Mouse (Mus musculus): ENCODE results near the gene Axin2. TPM values are rescaled to one million over a fixed set of nuclear protein-coding genes. Genes with fewer than 3 reads are reported as not detected.

Gene Axin2
- total RNA-seq, 2 experiments from 2014 or later, result 24.6 to 29.6 TPM

DNA sequence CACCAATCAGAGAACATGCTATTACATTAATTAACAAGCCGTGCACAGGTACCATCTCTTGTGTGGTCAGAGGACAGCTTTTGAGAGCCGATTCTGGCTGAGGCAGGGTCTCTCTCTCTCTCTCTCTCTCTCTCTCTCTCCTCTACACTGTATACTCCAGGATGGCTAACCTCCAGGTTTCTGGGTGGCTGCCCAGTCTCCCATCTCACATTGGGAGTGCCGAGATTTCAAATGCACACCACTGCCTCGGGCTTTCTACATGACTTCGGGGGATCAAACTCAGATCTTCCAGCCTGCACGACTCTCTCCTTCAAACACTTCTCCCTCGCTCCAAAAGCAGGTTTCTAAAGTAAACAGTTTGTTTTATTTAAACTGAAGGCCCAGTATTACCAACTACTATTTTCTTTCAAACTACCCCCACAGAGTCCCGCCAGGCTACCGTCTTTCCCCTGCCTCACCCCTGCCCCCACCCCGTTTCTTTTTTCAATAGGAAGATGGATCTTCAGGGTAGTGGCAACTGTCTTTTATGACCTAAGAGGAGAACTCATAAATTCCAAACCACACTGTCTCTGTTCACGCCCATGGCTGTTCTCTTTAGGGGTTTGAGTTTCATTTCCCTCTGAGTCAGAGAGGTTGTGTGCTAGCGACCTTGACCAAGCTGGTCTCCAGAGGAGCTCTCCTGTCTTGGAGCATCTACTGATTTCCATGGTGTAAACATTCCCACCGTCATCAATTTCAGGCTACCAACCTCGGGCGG lies 43.5 kb downstream of the Axin2 start:
- DNase-seq (ENCODE audit: extremely low spot score in 1 of 2, low spot score in 1 of 2), result no peak

DNA sequence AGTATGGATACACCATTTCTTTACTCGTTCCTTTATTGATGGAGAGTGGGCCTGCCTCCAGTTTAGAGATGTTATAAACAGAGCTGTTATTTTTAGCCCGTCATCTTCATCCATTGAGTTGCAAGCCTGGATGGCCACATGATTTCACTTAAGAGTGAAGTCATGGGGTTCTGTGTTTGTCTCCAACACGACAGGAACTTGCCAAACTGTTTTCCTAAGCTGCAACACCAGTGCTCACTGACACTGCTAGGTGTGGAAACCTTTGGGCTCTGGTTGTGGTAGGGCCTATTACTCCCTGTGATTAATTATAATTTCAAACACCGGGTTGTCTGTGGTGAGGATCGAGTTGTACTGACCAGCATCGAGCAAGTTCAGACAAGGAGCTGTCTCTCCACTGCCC lies 45.6 kb downstream of the Axin2 start:
- no peak for DNase-seq (ENCODE audit: extremely low spot score in 1 of 2, low spot score in 1 of 2)

DNA sequence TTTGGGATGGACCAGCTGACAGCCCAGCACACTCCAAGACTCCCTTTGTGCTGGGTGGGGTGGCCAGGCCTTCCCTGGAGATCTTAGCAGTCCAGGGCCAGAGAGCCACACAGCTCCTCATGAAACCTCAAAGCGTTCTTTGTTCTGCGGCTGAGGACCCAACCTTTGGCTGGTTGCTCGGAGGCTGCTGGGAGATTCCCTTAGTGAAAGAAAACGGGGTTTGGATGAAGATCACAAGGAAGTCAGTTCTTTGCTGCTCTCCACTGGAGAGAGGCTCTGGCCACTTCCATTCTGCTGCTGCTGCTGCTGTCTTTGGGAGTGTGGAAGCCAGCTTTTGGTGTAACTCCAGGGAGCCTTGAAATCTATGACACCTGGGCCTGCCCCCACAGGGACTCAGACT lies 53.3 kb downstream of the Axin2 start:
- no peak for DNase-seq (ENCODE audit: extremely low spot score in 1 of 2, low spot score in 1 of 2)

DNA sequence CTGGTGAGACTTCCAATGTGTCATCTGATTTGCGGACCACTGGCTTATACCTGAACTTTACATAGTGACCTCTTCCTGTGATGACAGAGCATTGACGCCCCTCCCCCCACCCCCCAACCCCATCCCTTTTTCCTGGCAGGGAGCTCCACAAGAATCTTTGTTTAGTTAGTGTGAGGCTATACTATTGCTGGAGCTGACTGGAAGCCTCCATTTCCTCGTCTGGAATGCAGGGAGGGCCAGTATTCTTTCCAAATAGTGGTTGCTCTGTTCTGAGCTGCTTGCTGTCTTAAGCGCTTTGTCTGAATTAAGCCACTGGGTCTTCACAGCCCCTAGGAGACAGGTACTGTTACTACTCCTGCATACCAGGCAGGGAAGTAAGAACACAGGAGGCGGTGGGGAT lies 53.7 kb downstream of the Axin2 start:
- DNase-seq (ENCODE audit: extremely low spot score in 1 of 2, low spot score in 1 of 2), result no peak

DNA sequence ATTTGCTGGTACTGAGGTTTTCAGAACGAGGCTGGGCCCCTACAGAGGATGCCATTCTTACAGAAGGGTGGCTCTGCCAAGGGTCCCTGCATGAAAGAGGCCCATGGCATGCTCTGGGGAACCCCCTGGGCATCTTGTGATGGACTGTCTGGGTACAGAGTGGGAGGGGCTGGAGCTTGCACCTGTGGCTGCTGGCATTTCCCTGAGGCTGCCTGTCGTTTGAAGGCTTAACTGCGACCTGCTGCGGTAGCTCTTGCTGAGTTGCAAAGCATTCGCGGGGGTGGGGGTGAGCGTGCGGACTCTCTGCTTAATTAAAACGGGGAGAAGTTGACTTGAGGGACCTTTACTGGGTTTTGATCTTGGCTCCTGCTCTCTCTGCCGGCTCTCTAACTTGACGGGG lies 55.4 kb downstream of the Axin2 start:
- no peak for DNase-seq (ENCODE audit: extremely low spot score in 1 of 2, low spot score in 1 of 2)

DNA sequence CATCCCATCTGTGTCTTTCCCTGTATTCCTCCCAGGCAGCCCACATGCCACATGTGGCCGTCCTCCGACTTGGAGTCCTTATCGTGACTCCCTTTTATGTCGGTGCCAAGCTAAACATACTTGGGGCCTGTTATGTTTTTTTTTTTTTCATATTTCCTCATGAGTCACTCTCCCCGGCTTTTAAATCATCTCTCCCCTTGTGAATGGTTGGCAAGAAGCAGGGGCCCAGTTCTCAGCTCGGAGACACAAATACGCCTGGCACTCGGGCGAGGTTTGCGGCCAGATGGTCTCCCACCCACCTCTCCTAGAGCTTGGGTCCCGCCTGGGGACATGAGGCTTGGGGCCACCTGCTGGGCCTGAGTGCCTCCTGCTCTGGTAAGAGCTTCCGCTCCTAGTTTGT lies 60.4 kb downstream of the Axin2 start:
- DNase-seq (ENCODE audit: extremely low spot score in 1 of 2, low spot score in 1 of 2), result peak in 1 of 2 experiments; percentile 28

DNA sequence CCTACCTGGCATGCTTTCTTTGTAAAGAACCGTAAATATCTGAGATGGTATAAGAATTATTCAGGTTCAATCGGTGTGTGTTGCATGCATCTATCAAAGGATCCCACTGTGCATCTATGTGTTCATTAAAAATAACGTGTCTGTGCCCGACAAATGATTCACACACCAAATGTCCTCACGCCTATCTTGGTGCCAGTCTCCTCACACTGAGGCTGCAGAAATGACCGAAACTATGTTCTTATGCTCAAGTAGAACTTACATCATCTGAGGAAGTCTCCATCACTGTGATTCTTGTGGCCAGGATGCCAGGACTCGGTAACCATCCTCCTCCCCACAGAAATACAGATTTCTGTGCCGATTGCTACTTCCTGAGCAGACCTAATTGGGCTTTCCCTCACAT lies 60.9 kb downstream of the Axin2 start:
- DNase-seq (ENCODE audit: extremely low spot score in 1 of 2, low spot score in 1 of 2), result no peak

DNA sequence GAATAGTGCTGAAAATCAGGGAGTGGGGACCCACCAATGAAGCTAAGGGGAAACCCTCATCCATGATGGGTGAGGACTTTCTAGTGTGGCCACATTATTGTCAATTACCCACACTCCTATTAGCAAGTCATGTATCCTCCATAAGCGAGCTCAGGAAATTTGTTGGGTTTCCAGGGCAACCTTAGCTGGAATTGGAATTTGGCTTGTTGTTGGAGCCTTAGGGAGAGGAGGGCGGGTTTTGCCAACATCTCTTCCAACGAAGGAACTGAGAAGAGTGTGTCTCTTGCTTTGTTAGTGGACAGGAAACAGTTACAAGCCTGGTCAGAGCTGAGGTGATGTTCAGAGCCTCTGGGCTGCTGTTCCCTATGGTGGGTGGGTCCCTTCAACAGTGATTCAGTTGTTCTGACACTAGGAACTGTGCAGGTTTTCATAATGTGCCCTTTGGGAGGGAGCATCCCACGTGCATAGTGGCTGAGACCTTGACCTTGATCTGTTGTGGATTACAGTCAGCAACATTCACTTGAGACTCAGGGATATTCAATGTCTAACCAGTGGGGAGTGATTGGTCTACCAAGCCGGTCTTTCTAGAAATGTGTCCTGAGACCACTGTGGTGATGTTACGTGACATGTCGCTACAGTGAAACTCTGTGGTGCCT lies 63.4 kb downstream of the Axin2 start:
- no peak for DNase-seq (ENCODE audit: extremely low spot score in 1 of 2, low spot score in 1 of 2)

DNA sequence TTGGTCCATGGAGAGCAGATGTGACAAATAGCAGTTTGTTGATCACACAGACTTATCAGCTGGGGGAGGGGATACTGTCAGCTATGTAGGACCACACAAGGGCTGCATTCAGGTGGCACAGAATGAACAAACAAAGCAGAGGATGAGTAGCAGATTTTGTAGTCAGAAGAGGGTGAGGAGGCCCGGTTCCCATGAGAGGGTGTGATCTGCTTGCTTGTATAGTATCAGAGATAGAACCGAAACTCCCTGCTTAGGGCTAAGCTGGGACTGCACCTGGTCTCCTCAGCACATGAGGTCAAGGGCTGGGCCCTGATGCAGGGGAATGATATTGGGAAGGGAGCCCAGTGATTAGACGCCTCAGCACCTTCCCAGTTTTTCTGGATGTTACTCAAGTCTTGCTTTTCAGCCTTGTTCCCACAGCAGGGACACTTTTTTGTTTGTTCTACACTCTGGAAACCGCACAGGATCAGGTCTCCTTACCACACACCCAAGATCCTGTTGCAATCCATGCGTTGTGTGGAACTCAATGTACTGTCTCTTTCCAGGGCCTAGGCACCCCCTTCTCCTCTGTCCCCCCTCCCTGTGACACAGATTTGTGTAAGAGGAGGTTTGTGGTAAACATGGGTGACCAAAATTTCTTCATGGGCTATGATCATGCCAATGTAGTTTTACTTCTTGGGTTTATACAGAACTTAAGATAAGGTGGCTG lies 64.7 kb downstream of the Axin2 start:
- no peak for DNase-seq (ENCODE audit: extremely low spot score in 1 of 2, low spot score in 1 of 2)

DNA sequence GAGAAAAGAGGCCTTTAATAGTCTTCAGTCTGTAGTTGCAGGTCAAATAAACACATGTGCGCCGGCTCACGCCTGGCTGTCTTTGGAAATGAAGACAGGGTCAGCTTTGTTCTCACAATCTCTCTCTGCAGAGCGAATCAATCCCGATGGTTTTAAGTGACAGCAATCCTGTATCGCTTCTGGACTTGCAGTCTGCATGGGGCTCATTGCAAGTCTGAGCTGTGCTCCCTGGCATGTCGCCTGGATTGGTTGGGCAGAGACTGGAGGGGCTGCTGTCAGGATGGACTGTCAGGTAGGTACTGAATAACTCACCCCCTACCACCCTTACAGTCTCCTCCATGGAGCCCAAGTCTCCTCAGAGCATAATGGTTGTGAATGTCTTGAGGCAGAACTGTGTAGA lies 65.7 kb downstream of the Axin2 start:
- DNase-seq (ENCODE audit: extremely low spot score in 1 of 2, low spot score in 1 of 2), result no peak

DNA sequence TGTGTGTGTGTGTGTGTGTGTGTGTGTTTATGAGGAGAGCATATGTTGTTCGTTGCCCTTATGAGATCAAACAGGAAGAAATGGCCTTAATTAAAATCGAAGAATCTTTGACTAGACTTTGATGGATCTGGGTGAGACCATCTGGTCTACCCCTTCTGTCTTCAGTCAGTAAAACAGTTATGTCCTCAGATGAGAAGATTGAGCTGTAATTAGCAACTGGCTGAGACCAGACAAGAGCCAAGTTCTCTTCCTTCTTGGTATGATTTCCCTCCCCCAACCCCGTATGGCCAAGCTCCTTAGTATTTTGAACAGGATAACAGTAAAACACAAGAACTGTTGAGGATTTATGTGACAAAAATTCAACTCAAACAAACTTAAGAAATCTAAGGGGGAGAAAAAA lies 67.1 kb downstream of the Axin2 start:
- no peak for DNase-seq (ENCODE audit: extremely low spot score in 1 of 2, low spot score in 1 of 2)

DNA sequence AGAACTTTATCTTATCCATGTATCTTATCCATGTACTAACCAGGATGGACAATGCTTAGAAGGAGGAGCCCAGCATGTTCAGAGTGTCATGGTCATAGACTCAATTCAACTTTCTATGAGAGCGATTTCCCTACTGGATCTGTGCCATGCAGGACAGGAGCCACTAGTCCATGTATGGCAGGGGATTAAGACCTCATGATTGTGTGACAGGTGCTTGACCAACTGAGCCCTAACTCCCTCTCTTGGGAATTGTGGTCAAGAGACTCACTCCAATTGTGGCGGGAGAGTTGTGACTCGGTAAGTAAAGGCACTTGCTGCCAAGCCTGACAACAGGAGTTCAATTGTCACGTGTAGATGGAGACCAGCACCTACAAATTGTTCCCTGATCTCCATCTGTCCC lies 67.6 kb downstream of the Axin2 start:
- DNase-seq (ENCODE audit: extremely low spot score in 1 of 2, low spot score in 1 of 2), result no peak

DNA sequence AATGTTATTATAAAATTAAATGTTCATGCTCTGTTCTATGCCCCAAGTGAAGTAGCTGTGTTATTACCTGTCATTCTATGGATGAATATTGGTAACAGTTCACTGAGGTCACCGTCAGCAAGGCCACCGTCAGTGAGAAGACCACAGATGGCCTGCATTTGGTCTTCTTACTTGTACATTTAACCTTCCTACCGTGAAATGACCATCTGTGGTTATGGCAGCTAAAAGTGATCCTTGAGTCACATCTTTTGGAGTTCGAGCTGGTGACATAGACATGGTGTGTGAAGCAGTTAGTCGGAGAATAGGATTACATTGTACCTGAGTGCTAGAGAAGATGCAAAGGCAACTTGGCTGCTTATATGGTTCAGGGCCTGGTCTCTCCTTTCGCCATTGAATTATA lies 68.1 kb downstream of the Axin2 start:
- no peak for DNase-seq (ENCODE audit: extremely low spot score in 1 of 2, low spot score in 1 of 2)

DNA sequence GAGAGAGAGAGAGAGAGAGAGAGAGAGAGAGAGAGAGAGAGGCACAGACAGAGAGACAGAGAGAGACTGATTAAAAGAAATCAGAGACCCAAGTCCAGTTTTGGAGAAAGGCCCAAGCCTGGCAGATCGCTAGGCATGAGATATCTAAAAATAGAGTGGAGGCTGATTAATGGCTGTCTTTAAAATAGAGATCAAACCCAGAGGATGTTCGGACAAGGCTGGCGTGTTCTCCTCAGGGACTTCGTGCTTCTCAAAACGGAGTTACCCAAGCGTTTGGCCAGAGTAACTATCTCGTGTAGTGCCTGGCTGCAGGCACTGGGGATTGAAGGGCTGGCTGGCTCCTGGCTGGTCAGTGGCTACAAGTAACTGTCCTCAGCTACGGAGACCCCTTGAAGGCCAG lies 69.8 kb downstream of the Axin2 start:
- DNase-seq (ENCODE audit: extremely low spot score in 1 of 2, low spot score in 1 of 2), result no peak

DNA sequence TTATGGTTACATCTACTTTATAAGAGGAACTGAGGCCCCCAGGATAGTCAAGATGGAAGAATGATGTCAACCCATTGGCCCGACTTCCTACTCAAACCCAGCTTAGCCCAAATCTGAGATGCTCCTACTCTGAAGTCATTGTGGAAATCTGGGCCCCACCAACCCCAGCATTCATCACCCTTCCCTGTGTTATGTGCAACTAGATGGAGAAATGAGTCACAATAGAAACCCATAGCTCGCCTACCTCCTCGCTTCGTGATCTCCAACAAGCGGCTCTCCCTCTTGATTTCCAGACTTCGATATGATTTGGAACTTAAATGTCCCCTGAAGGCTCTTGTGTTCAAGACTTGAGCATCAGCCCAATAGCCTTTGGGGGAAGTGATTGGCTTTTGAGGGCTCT lies 73.3 kb downstream of the Axin2 start:
- DNase-seq (ENCODE audit: extremely low spot score in 1 of 2, low spot score in 1 of 2), result no peak

DNA sequence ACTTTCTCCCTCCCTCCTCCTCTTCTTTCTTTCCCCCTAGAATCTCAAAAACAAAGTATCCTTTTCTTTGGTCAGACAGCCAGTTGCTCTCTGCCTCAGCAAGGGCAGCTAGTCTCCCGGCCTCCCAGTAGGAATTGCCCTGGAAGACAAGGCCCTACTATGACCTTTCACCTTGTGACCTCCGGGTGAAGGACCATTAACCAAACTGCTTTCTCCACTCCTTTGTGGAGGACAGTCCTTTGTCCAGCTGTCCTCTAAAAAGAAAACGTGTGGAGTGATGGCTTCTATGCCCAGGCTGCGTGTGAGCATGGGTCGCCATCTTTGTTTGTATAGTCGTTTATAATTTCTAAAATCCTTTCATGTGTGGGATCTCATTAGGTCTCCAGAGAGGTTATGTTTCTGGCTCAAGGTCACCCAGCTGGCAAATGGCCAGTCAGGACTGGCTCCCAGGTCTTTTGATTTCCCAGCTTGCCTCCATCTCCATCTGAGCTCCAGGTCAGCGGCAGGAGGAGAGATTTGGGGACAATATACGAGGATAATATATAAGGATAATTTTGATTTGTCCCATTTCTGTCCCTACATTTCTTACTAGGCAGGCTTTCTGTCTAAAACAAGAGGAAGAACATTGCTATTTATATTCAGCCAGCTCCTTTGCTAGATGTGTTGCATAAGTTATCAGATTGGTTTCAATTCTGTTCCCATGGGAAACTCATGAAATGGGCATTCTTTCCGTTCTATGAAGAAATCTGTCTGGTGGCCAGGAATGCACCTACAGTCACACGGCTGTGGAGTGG lies 75.2 kb downstream of the Axin2 start:
- no peak for DNase-seq (ENCODE audit: extremely low spot score in 1 of 2, low spot score in 1 of 2)

DNA sequence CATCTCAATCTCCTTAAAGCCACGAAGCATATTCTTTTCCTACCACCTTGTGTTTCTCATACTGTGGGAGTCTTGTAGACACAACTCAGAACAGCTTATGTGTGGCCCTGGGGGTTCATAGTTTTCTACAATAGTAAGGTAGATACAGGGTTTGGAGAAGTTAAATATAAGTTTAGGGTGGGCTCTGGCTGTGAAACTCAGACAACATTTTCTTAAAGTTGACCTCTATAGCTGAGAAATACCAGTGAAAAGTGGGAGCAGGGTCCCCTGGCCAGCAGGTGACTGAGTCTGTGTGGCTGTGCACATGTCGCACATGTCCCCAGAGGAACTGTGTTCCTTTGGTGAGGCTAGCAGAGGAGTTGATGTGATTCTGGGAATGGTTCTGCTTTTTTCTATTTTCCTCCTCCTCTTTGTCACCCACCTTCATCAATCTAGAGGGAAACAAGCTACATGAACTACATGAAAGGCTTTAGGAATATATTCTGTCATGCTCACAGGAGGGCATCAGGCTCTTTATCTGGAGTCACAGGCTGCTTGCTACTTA lies 75.9 kb downstream of the Axin2 start:
- DNase-seq (ENCODE audit: extremely low spot score in 1 of 2, low spot score in 1 of 2), result no peak

DNA sequence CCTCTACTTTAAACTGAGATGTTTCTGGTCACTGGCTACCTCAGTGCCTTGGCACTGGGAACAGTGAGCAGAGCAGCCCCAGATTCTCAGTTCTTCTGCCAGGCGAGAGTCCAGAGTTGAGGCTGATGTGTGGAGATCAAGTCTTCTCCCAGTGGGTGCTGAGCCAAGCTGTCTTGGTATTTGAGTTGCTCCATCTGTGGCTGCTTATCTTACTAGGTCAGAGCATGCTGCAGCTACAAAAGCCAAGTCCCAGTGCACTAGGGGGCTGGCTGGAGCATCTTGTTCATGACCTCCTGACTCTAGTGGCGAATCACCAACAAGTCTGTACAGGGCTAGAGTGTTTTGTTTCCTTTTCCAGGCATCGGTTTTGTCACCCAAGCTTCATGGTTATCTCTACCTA lies 77.7 kb downstream of the Axin2 start:
- DNase-seq (ENCODE audit: extremely low spot score in 1 of 2, low spot score in 1 of 2), result no peak
